Mouse (Mus musculus) myocyte (in vitro differentiated cells): Measurements from ENCODE around the gene Prr3.

Source experiments
- MYOG ChIP-seq, 3 experiments: IDR thresholded peaks; one replicate each; pipeline ENCODE4 v1.6.1; 2011; ENCODE audit warnings: control low read depth in 2 of 3, low read depth in 2 of 3, mild to moderate bottlenecking in 2 of 3; ENCODE audit not compliant: insufficient read length in 2 of 3, control insufficient read depth in 1 of 3, insufficient read depth in 1 of 3
- POLR2A ChIP-seq: IDR thresholded peaks from one replicate; pipeline ENCODE4 v1.6.1; 2011; ENCODE audit warnings: low read depth, mild to moderate bottlenecking, control low read depth, moderate library complexity; ENCODE audit not compliant: insufficient read length
- POLR2AphosphoS2 ChIP-seq: IDR thresholded peaks from one replicate; pipeline ENCODE4 v1.6.1; 2011; ENCODE audit warnings: low read depth, control low read depth; ENCODE audit not compliant: insufficient read length
- USF1 ChIP-seq: IDR thresholded peaks from one replicate; pipeline ENCODE4 v1.6.1; 2011; ENCODE audit warnings: low read depth, mild to moderate bottlenecking, control low read depth, moderate library complexity

GRCm38 (mm10) chr17:35967621-35968020 is 12.4 kb downstream of the Prr3 start:
- TF ChIP-seq POLR2AphosphoS2: no peak
- no peak for TF ChIP-seq POLR2A
- TF ChIP-seq MYOG (IDR thresholded peaks at IDR 0.05; ENCODE audit: control insufficient read depth in 1 of 3, insufficient read depth in 1 of 3, insufficient read length in 2 of 3, low read depth in 2 of 3): no peak
- no peak for TF ChIP-seq USF1
